Mouse (Mus musculus) heart, postnatal 0 days (tissue): Measurements from ENCODE around the gene F830045P16Rik.

Experiments
- CTCF ChIP-seq: IDR thresholded peaks from 2 replicates; pipeline ENCODE4 v1.5.1; 2016; ENCODE audit warnings: antibody characterized with exemption, control low read depth, low read depth
- EP300 ChIP-seq: IDR thresholded peaks from 2 replicates; pipeline ENCODE4 v1.6.1; 2016; ENCODE audit warnings: antibody characterized with exemption, low read depth

GRCm38 (mm10) chr2:129419361-129419880 is 117.0 kb downstream of the F830045P16Rik start:
- TF ChIP-seq CTCF (no peak), EP300 (no peak)
